Mouse (Mus musculus): ENCODE measurements around the gene Hapln4.

Hapln4 gene

DNA sequence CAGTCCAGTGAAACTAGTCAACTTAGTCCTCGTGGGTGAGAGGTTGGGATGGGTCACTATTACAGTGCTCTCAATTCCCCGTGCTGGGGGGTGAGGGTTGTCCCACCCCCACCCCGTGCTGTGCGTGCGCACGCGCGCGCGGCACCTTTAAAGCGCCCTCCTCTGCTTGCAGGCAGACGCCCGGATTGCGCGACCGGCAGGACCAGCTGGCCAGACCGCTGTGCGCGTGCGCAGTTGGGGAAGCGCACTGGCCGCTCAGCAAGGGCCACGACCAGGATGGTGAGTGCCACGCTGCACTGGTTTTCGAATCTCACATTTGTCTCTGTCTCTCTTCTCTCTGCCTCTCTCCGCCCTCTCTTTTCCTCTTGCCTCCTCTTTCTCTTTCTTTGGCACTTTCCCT is at the start of gene Hapln4:
Gene Hapln4, plus strand, starts transcription at position 173 of the 400 bp plus-strand sequence.
- POLR2A ChIA-PET: interaction anchor here (0.6 to 3.9 kb wide), 17 partner anchors 9 to 458 kb away, joined by 3 to 26 read pairs (median 3); partner anchors contain the start of genes Tm6sf2 (in 3 of the 4), Fkbp8 (in 1 of the 4), Kxd1 (in 1 of the 4) and Ncan (in 1 of the 4)
- CTCF ChIA-PET: interaction anchor here in 2 of 4 experiments (0.7 to 1.8 kb wide), 8 partner anchors 10 to 308 kb away, joined by 3 to 5 read pairs (median 3); partner anchors contain the start of gene Tm6sf2 (in 1 of the 2)

DNA sequence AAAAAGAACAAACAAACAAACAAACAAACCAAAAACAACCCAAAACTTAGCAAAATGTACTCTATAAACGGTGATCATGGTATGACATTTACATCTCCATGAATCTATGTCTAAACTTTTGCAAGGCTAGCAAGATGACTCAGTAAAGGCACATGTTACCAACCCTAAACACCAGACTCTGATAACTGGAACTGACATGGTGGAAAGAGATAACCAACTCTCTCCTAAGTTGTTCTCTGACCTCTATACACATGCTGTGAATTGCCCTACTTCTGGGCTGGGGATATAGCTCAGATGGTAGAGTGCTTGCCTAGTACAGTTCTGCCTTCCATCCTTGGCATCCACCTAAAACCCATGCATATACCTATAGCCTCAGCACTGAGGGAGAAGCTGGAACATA is 45.3 kb upstream of the Hapln4 start:
- POLR2A ChIA-PET: interaction anchor here in 2 of 4 experiments (0.8 to 1.5 kb wide), 7 partner anchors 9 to 134 kb away, joined by 3 to 5 read pairs (median 4); no protein-coding TSS in a partner anchor
- CTCF ChIA-PET: interaction anchor here in 1 of 4 experiments (0.6 to 0.7 kb wide), 2 partner anchors 13 to 161 kb away, joined by 3 read pairs; no protein-coding TSS in a partner anchor

DNA sequence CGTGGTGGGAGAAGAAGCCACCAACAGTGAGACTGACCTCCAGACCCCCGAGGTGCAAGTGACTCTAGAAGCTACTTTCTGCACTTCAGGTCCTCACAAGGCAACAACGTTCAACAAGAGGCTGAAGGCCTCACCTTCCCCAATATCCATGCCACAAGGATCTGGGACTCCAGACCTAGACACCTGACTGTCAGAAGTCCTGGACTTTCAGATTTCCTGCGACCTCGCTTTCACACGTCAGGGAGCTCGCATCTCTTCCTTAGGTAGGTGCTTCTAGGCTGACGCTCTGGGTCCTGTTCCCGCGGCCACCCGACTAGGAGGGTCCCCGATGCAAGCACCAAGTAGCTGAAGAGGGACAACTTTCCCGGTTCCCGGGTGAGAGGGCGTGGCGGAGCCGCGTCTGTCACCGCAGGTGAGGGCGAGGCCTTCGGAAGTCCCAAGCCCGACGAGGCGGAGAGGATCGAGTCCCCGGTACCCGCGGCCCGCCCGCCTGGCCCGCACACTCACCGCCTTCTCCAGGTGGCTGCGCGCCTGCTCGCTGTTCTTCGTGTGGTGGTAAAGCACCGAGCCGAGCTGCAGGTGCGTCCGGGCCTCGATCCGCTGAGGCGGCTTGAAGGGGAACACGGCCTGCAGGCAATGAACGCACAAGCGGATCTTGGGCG is 41.2 kb upstream of the Hapln4 start:
- ChIA-PET POLR2A (interaction anchor here in 3 of 4 experiments (0.6 to 3.4 kb wide), 61 partner anchors 8 to 502 kb away, joined by 3 to 31 read pairs (median 4); partner anchors contain the start of genes Slc25a42 (in 2 of the 3), Gm20422 (in 1 of the 3), Mef2b (in 1 of the 3) and Tm6sf2 (in 1 of the 3)), CTCF (interaction anchor here in 2 of 4 experiments (0.5 to 0.6 kb wide), 4 partner anchors 38 to 921 kb away, joined by 3 to 7 read pairs (median 5); no protein-coding TSS in a partner anchor)

DNA sequence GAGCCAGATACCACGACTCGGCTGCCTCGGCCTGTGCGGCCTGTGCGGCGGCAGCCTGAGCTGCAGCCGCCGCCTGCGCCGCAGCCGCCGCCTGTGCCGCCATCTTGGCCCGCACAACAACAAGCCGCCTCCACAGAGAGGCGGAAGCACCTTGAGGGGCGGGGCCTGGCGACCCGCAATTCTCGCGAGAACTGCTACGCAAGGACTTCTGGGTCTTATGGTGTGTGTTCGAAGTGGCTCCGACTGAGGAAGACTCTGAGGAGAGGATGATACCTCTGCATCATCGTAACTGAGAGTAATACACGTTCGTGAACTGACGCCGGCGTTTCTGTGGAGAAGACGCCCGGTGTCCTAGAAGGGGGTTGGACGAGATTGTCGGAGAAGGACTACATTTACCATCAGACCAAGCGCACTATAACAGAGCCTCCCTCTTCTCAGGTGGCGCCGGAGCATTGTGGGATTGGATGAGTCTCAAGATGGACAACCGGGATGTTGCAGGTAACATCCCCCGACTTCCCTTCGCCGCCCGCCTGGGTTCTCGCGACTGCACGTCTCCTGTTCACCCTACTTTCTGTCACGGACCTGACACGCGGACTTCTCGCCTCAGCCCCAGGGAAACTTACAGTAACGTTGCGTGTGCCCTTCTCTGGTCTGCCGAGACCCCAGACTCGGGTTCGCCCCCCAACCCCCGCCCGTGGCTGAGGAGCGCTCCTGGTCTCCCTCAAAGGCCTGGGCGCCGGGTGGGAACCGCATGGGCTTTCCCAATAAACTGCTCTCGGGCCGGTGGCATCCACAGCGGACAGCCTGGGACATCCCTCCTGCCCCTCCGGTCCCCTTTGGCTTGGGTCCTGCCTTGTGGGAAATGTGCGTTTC is 40.4 kb upstream of the Hapln4 start, which contains the start of the genes Mau2 and Sugp1:
Gene Mau2, minus strand, starts transcription at position 152 of the 873 bp plus-strand sequence.
Gene Sugp1, plus strand, starts transcription at position 231 of the 873 bp plus-strand sequence.
- ChIA-PET CTCF (interaction anchor here in 1 of 4 experiments (0.5 kb wide), 1 partner anchor 922 kb away, joined by 3 read pairs; no protein-coding TSS in a partner anchor), POLR2A (interaction anchor here in 3 of 4 experiments (0.5 to 3.4 kb wide), 50 partner anchors 9 to 483 kb away, joined by 3 to 31 read pairs (median 4); partner anchors contain the start of genes Mef2b (in 1 of the 3), Nr2c2ap (in 1 of the 3), Slc25a42 (in 1 of the 3) and Tm6sf2 (in 1 of the 3))

DNA sequence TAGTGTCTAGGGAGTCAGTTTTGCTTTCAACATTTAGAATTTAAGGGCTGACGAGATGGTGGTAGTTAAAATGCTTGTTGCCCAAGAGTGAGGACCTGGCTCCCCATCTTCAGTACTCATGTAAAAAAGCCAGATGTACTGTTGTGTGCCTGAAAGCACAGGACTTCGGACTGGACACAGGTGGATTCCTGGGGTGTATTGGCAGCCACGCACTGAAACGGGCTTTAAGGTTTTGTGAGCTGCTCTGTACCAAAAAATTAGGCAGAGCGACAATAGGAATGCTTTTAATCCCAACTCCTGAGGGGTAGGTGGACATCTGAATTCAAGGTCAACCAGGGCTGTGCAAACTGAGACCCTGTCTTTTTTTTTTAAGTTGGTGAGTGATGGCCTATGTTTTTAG is 39.3 kb upstream of the Hapln4 start:
- CTCF ChIA-PET: no interaction called here
- POLR2A ChIA-PET: interaction anchor here in 1 of 4 experiments (0.5 to 1.5 kb wide), 3 partner anchors 8 to 138 kb away, joined by 3 to 4 read pairs (median 4); no protein-coding TSS in a partner anchor

DNA sequence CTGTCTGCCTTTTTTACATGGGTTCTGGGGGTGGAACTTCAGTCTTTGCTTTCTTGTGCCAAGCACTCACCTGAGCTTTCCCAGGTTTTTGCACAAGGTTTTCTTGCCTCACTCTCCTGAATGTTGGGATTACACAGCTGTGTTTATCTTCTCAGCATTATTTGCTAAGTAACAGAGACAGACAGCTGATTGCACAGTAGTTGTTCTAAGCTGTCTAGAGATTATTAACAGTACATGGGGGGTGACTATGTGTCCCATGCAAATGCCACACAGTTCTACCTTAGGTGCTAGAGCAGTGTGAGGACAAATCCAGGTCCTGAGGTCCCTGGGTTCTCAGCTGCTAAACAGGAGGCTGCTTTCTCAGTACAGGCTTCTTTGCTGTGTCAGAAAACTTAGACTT is 33.6 kb upstream of the Hapln4 start:
- ChIA-PET POLR2A (interaction anchor here (0.6 to 2.2 kb wide), 7 partner anchors 9 to 131 kb away, joined by 3 to 7 read pairs (median 5); no protein-coding TSS in a partner anchor), CTCF (interaction anchor here in 1 of 4 experiments (0.6 kb wide), 1 partner anchor 28 kb away, joined by 4 read pairs; no protein-coding TSS in a partner anchor)

DNA sequence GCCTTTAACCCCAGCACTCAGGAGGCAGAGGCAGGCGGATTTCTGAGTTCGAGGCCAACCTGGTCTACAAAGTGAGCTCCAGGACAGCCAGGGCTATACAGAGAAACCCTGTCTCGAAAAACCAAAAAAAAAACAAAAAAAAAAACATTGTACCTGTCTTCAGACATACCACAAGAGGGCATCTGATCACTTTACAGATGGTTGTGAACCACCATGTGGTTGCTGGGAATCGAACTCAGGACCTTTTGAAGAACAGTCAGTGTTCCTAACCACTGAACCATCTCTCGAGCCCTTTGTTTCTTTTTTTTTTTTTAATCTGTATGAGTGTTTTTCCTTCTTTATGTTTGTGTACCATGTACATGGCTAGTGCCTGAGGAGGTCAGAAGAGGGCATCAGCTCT is 32.8 kb upstream of the Hapln4 start:
- ChIA-PET CTCF (interaction anchor here in 3 of 4 experiments (0.6 to 2.1 kb wide), 9 partner anchors 13 to 281 kb away, joined by 3 to 5 read pairs (median 3); partner anchors contain the start of gene Nr2c2ap (in 1 of the 3)), POLR2A (interaction anchor here (0.5 to 2.2 kb wide), 12 partner anchors 9 to 423 kb away, joined by 3 to 16 read pairs (median 4); partner anchors contain the start of genes Mau2 (in 1 of the 4) and Sugp1 (in 1 of the 4))

DNA sequence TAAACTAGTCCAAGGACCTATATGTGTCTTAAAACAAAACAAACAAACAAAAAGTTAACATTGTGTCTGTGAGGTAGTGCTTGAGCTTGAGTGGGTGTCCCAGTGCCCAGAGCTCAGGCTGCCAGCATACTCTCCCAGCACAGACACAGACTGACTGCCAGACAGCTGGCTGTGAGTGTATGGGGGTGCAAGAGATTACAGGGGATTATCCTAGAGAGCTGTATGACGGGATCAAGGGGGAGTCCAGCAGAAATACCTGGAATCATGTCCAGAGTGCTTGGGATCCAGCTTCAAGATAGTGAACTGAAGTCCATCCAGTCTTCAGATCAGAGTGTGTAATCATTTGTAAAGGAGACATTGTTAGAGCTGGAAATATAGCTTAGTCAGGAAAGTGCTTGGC is 25.5 kb upstream of the Hapln4 start:
- CTCF ChIA-PET: no interaction called here
- POLR2A ChIA-PET: interaction anchor here in 3 of 4 experiments (0.7 to 3.0 kb wide), 7 partner anchors 9 to 54 kb away, joined by 3 to 16 read pairs (median 3); partner anchors contain the start of genes Mau2 (in 1 of the 3), Sugp1 (in 1 of the 3) and Tm6sf2 (in 1 of the 3)

DNA sequence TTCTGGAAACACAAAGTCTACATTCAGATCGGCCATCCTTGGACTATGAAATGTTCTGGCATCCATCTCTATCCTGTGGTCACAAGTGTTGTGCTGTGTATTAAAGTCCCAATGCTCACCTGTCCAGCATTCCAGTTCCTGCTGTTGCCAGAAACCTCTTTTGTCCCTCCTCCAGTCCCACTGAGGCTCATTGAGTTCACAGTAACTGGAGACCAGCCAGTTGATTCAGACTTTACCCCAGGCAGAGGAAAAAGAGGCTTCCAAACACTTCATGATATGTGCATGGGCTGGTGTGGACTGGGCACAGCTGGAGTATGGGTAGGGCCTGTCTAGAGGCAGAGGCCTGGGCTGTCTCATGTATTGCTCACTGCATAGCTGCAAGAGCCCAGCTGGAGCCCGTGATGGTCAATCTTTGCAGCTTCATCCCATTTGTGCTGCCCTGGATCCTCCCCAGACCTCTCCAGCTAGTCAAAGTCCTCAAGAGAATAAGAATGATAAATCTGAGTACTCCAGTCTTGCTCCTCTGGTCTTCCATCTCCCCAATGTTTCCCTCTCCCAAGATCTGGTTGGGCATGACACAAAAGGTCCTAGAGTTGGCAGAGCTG is 11.3 kb upstream of the Hapln4 start:
- POLR2A ChIA-PET: interaction anchor here (0.8 to 4.2 kb wide), 34 partner anchors 8 to 767 kb away, joined by 3 to 26 read pairs (median 4); partner anchors contain the start of genes Hapln4 (in 3 of the 4), Arrdc2 (in 1 of the 4), Homer3 (in 1 of the 4) and Klhl26 (in 1 of the 4)
- CTCF ChIA-PET: interaction anchor here in 3 of 4 experiments (0.5 to 1.4 kb wide), 8 partner anchors 11 to 151 kb away, joined by 3 to 6 read pairs (median 4); partner anchors contain the start of genes Hapln4 (in 1 of the 3) and Tmem161a (in 1 of the 3)

DNA sequence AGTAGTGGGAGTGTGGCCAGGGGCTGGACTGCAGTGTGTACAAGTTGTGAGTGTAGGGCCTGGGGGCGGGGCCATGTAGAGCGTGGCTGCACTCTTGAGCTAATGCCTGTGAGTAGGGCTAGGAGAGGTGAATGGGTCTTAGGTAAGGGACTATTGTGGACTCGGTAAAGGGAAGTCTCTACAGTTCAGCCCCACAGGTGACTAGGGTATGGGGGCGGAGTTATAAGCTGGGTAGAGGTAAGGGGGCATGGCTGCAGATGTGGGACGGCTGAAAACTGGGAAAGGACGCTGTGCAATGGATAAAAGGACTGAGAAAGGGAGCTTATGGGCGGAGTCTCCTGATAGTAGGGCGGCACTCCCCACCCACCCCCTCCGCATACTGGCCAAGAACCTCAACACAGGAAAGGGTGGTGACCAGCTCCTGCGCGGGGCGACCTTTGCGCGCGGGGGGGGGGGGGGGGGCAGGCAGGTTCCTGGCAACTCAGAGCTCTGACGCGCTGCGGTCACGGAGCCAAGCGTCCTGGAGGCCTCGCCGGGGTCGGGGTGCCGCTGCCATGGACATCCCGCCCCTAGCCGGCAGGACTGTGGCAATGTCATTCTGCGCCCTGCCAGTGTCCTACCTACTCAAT is 10.7 kb upstream of the Hapln4 start, which contains the start of gene Tm6sf2:
Gene Tm6sf2, plus strand, starts transcription at position 484 of the 629 bp plus-strand sequence.
- POLR2A ChIA-PET: interaction anchor here in 3 of 4 experiments (0.6 to 4.2 kb wide), 42 partner anchors 8 to 767 kb away, joined by 3 to 26 read pairs (median 4); partner anchors contain the start of genes Hapln4 (in 3 of the 3), Mau2 (in 2 of the 3), Sugp1 (in 2 of the 3) and Arrdc2 (in 1 of the 3)
- CTCF ChIA-PET: interaction anchor here in 3 of 4 experiments (0.6 to 1.4 kb wide), 10 partner anchors 11 to 131 kb away, joined by 3 to 6 read pairs (median 4); partner anchors contain the start of genes Tmem161a (in 2 of the 3) and Hapln4 (in 1 of the 3)

DNA sequence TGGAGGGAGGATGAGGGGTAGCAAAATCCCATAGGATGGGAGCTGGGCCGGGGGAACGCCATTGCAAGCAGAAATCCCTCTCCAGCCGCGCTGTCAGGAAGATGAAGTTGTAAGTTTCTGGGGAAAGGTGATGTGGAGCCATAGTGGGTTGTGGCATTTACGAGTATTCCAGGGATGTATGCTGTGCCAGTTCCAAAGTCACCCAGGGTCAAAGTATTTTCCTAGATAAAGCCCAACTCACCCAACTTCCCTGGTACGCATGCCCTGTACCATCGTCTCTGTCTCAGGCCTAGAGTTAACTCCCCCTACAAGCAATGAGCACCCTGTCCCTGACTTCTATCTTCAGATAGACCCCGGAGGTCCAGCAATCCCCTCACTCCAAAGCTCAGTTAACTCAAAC is 10.1 kb upstream of the Hapln4 start:
- POLR2A ChIA-PET: interaction anchor here in 3 of 4 experiments (0.6 to 4.2 kb wide), 37 partner anchors 8 to 627 kb away, joined by 3 to 26 read pairs (median 4); partner anchors contain the start of genes Hapln4 (in 3 of the 3), Mau2 (in 2 of the 3), Sugp1 (in 2 of the 3) and Homer3 (in 1 of the 3)
- CTCF ChIA-PET: interaction anchor here in 2 of 4 experiments (0.6 to 1.4 kb wide), 7 partner anchors 10 to 99 kb away, joined by 3 to 6 read pairs (median 3); partner anchors contain the start of genes Hapln4 (in 1 of the 2) and Tmem161a (in 1 of the 2)

DNA sequence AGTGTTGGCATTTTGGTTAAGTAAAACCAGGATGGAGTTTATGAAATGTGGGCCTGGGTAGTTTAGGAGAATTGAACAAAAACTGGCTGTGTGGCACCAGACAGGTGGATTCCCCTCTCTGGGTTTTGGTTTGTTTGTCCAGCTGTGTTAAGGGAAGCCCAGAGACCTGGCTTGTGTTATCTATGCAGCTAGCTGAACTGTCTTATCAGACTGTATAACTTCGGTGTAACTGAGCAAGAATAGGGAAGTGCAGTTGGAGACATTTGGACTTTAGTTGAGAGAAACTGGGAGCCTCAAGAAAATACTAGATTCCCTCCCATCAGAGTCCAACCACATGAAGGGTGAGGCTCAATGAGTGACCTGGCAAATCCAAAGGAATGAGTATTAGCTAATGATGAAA is 9.6 kb upstream of the Hapln4 start:
- ChIA-PET CTCF (no interaction called here), POLR2A (interaction anchor here in 2 of 4 experiments (1.0 to 4.2 kb wide), 5 partner anchors 10 to 35 kb away, joined by 3 to 26 read pairs (median 5); partner anchors contain the start of genes Hapln4 (in 2 of the 2), Mau2 (in 2 of the 2) and Sugp1 (in 2 of the 2))

DNA sequence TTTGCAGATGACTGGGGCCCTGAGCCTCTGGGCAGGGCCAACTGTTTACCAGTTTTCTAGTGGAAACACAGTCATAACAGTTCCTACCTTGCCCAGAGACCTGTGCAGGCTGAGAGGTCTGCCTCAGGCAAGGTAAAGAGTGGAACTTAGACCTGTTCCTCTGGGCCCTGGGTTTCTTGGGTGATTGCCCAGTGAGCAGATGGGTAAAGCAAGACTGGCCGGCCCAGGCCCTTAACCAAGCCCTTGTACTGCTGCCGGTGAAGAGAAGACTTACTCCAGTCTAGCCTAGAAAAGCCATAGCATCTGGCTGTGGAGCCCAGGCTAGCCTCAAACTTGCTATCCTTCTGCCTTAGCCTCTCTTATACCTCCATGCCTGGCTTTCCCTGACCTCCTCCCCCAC is 1.3 kb upstream of the Hapln4 start:
- ChIA-PET POLR2A (interaction anchor here in 2 of 4 experiments (0.6 to 1.0 kb wide), 2 partner anchors 33 to 177 kb away, joined by 3 read pairs; no protein-coding TSS in a partner anchor), CTCF (no interaction called here)

DNA sequence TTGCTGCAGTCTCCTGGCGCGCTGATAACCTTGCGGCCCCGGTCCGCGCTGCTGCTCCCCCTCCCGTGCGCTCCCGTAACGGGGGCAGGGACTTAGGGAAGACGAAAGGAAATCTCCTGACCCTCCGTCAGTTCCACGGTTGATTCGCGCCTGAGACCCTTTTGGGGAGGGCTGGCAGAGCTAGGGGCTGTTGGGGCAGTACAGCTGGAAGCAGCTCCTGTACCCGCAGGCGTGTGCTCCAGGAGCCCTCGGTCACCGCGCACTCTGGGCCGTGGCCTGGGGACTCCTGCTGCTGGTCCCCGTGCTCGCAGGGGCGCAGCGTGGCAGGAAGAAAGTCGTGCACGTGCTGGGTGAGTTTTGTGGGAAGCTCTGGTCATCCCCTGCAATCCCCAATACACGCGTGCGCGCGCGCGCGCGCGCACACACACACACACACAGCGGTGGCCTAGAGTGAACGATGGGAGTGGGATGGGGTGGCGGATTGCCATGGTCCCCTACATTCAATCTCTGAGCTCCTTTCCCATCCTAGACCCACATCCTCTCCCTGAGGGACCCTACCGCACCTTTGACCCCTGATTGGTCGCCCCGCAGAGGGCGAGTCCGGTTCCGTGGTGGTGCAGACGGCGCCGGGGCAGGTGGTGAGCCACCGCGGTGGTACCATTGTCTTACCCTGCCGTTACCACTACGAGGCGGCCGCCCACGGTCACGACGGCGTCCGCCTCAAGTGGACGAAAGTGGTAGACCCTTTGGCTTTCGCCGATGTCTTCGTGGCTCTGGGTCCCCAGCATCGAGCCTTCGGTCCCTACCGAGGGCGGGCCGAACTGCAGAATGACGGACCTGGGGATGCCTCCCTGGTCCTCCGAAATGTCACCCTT is 1.2 kb downstream of the Hapln4 start:
- POLR2A ChIA-PET: interaction anchor here in 3 of 4 experiments (0.5 to 3.9 kb wide), 20 partner anchors 9 to 239 kb away, joined by 3 to 26 read pairs (median 4); partner anchors contain the start of genes Ncan (in 2 of the 3), Tm6sf2 (in 2 of the 3), Nr2c2ap (in 1 of the 3) and Slc25a42 (in 1 of the 3)
- CTCF ChIA-PET: interaction anchor here in 2 of 4 experiments (0.6 to 1.8 kb wide), 5 partner anchors 12 to 111 kb away, joined by 3 to 5 read pairs (median 3); partner anchors contain the start of gene Tm6sf2 (in 1 of the 2)

DNA sequence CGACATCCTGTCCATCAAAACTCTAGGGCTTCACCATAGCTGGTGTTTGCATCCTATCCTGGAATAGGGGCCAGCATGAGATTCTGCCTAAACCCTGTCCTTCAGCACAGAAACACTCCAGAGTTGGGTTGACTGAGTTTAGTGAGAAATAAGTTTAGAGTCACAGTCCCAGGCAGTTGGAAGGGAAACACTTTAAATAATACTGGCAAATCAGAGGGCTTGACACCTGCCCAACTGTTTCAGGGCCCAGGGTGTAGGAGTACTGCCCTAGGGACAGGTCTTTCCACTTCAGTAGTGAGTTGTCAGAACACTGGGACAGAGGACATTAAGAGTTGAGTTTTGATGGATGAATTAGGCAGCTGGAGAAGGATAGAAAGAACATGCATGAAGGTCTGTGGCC is 2.9 kb downstream of the Hapln4 start:
- ChIA-PET CTCF (interaction anchor here in 1 of 4 experiments (0.7 kb wide), 1 partner anchor 137 kb away, joined by 3 read pairs; no protein-coding TSS in a partner anchor), POLR2A (interaction anchor here (0.6 to 3.9 kb wide), 10 partner anchors 9 to 158 kb away, joined by 3 to 26 read pairs (median 4); partner anchors contain the start of gene Tm6sf2 (in 1 of the 4))

All from embryonic stem cell, embryonic (primary cell).